Mouse (Mus musculus): Measurements from ENCODE around the gene H6pd.

The H6pd gene

GRCm38 (mm10) chr4:149942831-149943741 lies 65.7 kb downstream of the H6pd start:
- no peak for DNase-seq

- DNase-seq, result no peak
Observed at GRCm38 (mm10) chr4:149941067-149941755, 67.6 kb downstream of the H6pd start.

- DNase-seq, result no peak
Observed at GRCm38 (mm10) chr4:149938701-149939100, 70.1 kb downstream of the H6pd start.

- no peak for DNase-seq
Observed at GRCm38 (mm10) chr4:149936921-149937320, 71.9 kb downstream of the H6pd start.

GRCm38 (mm10) chr4:149935470-149935869 lies 73.4 kb downstream of the H6pd start:
- no peak for DNase-seq

GRCm38 (mm10) chr4:149933519-149934245 lies 75.1 kb downstream of the H6pd start:
- DNase-seq, result no peak

GRCm38 (mm10) chr4:149933025-149933424 lies 75.8 kb downstream of the H6pd start:
- DNase-seq, result no peak

GRCm38 (mm10) chr4:149932108-149932815 lies 76.6 kb downstream of the H6pd start:
- DNase-seq, result no peak

GRCm38 (mm10) chr4:149930755-149931154 lies 78.1 kb downstream of the H6pd start:
- DNase-seq, result no peak
